Mouse (Mus musculus) duodenum, adult 2 months (tissue): ENCODE results near the gene Fpgs. TPM values are rescaled to one million over a fixed set of nuclear protein-coding genes. Genes with fewer than 3 reads are reported as not detected.

ENCODE experiments used
- polyA plus RNA-seq: library from polyadenylated mRNA; depleted of rRNA; stranded (reverse); fragments of >200 nt; gene quantifications from 2 replicates; pipeline ENCODE4 v1.2.3, GENCODE M21; 2012; ENCODE audit warnings: low replicate concordance; rRNA removed

Gene Fpgs
- 24.3 and 41.7 TPM in 2 replicates for polyA plus RNA-seq

DNA sequence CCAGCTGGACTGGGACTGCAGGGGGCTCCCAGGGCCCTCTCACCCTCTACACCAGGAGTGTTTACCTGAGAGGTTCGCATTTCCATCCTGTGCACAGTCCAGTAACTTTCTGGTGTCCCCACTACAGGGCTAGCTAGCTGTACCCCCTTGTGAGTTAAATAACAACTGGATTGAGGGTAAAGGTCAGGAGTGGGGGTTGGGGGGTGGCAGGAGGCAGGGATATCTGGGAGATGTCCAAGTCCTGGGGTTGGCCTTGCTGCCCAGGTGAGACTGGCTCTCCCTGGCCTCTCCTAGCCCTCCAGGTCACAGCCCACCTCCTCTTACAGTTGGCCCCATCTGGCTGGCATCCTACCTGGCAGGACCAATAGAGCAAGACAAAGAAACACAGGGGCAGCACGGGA, at the start of gene Fpgs:
Gene Fpgs, minus strand, starts transcription at position 125 of the 401 bp plus-strand sequence.

DNA sequence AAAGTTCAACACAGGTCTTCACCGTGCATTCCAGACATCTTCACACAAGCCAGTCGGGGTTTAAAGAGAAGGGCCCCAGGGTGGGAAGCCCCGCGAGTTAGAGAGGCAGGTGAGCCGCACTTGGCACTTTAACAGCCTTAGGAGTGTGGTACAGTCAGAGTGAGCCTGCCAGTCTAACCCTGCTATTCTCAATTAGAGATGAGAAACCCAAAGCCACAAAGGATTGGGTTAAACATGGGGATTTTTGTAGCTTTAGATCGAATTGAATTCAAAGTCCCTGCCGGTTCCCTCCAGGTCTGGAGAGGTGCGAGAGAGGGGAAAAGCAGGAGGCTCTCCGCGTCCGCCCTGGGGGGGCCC, 36.9 kb upstream of the Fpgs start, which contains the start of gene 6330409D20Rik:
Gene 6330409D20Rik, minus strand, starts transcription at position 101 of the 357 bp plus-strand sequence.

DNA sequence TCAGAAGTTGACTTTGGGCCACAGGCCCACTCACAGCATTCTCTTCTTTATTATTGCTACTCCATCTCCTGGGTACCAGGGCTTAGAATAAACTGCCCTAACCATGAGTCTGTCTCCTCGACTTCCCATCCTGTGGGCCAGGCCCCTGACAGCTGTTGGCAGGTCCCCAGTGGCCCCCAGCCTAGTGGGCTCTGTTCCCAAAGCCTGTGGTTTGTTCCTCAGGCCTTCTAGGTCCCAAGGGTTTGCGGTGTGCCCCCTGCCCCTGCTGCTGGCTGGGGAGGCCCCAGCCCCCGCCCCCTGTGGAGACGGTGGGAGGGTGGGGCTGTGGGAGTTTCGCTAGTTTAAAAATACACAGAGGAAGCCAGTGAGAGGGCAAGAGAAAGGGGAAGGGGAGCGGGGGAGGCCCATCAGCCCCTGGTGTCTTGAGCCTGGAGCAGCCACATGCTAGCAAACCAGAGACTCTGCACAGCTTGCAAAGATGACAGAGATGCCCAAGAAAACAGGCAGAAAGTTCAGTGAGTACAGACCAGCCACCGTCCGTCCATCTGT, 16.8 kb upstream of the Fpgs start, which contains the start of gene Sh2d3c:
Gene Sh2d3c, plus strand, starts transcription at position 375 of the 549 bp plus-strand sequence.

DNA sequence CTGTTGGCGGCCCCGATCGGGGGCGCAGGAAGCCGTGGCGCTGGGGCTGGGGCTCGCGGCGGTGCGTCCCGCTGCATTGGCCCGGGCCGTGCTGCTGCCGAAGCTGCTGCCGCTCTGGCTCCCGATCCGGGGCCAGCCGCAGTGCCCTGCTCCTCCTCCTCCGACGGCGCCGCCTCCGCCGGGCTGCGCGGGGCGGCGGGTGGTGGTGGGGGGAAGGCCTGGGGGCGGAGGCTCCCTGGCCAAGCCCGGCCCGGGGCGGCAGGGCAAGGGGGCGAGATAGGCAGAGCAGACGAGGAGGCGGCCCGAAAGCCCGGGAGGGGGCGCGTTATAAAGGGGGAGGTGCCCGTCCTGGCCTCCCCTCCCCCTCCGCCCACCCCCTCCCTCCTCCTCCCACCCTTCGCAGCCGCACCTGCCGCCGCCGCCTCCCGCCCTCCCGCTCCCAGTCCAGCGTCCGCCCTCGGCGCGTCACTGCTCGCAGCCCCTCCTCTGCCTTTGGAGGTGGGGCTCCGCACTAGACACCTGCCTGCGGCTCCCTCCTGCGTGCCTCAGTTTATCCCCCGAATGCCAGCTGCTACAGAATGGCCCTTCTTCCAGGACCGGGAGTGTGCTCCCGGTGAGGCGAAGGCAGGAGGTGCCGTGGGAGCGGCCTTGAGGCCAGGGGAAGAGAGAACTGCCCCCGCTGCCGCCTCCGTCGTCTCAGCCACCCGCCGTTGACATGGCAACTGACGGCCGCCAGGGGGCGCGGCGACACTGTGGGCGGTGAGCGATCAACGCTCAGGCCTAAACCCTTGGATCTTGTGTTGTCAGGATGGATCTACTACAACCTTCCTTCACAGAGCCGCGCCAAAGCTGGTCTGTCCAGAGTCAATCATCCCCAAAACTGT, 9.2 kb upstream of the Fpgs start, which contains the start of gene Cdk9:
Gene Cdk9, minus strand, starts transcription at position 143 of the 884 bp plus-strand sequence.

DNA sequence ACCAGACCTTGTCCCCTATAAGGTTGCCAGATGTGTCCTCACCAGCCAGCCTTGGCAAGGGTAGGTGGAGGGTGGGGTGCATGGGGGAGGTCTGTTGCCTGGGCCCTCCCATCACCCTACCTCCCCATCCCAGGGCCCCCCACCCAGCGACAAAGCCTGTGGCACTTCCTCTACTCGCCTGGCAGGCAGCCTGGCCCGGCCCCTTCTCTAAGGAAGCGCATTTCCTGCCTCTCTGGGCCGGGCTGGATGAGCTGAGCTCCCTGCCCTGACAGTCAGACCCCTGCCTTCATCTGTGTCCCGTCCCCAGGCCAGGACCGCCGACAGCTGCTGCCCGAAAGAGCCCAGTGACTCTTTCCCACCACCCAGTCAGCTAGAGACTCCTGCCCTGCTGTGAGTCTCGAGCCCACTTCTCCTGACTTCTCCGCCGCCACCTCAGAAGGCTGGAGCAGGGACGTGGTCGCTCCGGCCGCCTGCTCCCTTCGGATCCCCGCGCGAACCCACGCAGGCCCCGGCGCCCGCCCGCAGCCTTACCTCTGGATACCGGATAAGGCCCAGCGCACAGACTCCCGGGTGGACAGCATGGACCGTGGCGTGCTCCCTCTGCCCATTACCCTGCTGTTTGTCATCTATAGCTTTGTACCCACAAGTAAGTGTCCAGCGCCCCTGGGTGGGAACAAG, 57.4 kb downstream of the Fpgs start, which contains the start of gene Eng:
Gene Eng, plus strand, starts transcription at position 217 of the 678 bp plus-strand sequence.

Other genes starting within 250 kb of the Fpgs start
- gene Fam102a, start 168.8 kb downstream of the Fpgs start, polyA plus RNA-seq, result 56.6 and 105 TPM in 2 replicates
- 119 and 153 TPM in 2 replicates for gene Dpm2, start 133.3 kb downstream of the Fpgs start, polyA plus RNA-seq
- gene Pip5kl1, start 129.3 kb downstream of the Fpgs start, polyA plus RNA-seq, result 0.55 and 0.81 TPM in 2 replicates
- not detected in 2 replicates for gene 9430097D07Rik, start 128.5 kb downstream of the Fpgs start, polyA plus RNA-seq
- gene St6galnac4, start 117.0 kb downstream of the Fpgs start, polyA plus RNA-seq, result 6.6 and 10.5 TPM in 2 replicates
- gene St6galnac6, start 104.4 kb downstream of the Fpgs start, polyA plus RNA-seq, result 17.7 and 37.0 TPM in 2 replicates
- 5.3 and 7.2 TPM in 2 replicates for gene Ak1, start 82.4 kb downstream of the Fpgs start, polyA plus RNA-seq
- 54.8 and 56.1 TPM in 2 replicates for gene Eng, start 57.5 kb downstream of the Fpgs start, polyA plus RNA-seq
- gene Cdk9, start 8.9 kb upstream of the Fpgs start, polyA plus RNA-seq, result 60.9 and 65.3 TPM in 2 replicates
- gene Sh2d3c, start 16.9 kb upstream of the Fpgs start, polyA plus RNA-seq, result 14.2 and 14.7 TPM in 2 replicates
- 0.21 TPM in 1 of 2 replicates, not detected in the other for gene 6330409D20Rik, start 36.9 kb upstream of the Fpgs start, polyA plus RNA-seq
- gene Tor2a, start 53.1 kb upstream of the Fpgs start, polyA plus RNA-seq, result 94.7 and 125 TPM in 2 replicates
- gene Ttc16, start 71.5 kb upstream of the Fpgs start, polyA plus RNA-seq, result 0.71 and 1.7 TPM in 2 replicates
- 11.1 and 31.8 TPM in 2 replicates for gene Ptrh1, start 71.6 kb upstream of the Fpgs start, polyA plus RNA-seq
- 0.09 TPM in 1 of 2 replicates, not detected in the other for gene Cfap157, start 80.3 kb upstream of the Fpgs start, polyA plus RNA-seq
- gene Stxbp1, start 143.1 kb upstream of the Fpgs start, polyA plus RNA-seq, result 5.1 and 5.2 TPM in 2 replicates
- 20.8 and 31.5 TPM in 2 replicates for gene Fam129b, start 172.0 kb upstream of the Fpgs start, polyA plus RNA-seq